Mouse (Mus musculus): Measurements from ENCODE around the gene Rassf5. TPM values are rescaled to one million over a fixed set of nuclear protein-coding genes. Genes with fewer than 3 reads are reported as not detected.

Gene Rassf5
- 0.98 and 1.1 TPM in 2 replicates for polyA plus RNA-seq (2016; fragmentation: Nextera tagmentation; extraction: Ambion mirVana)

GRCm38 (mm10) chr1:131245089-131245856 is at the start of gene Rassf5:
Rassf5 (minus strand) TSS chr1:131245258.
- Histone ChIP-seq H3K4me3 (replicated peaks) (peak within 1 kb of the TSS; percentile 68), H3K4me1 (peaks cover 24% of the 10 kb centered on the region), H3K27ac (no peak within 1 kb of the TSS), H3K4me2 (peak within 1 kb of the TSS; percentile 90), H3K36me3 (replicated peaks) (no peaks in the 10 kb centered on the region), H3K9ac (peak within 1 kb of the TSS; percentile 65), H3K27me3 (peaks cover 64% of the 10 kb centered on the region), H3K9me3 (no peaks in the 10 kb centered on the region)
- under 1% methylated on average over 57 of the region's 60 CpGs for WGBS
- peak; percentile 69 for ATAC-seq (ENCODE audit: low FRiP score)

GRCm38 (mm10) chr1:131293922-131294250 is 48.8 kb upstream of the Rassf5 start:
- Histone ChIP-seq H3K27ac (no peak overlapping the region), H3K36me3 (replicated peaks) (peaks cover 57% of the 10 kb centered on the region)

GRCm38 (mm10) chr1:131293221-131293921 is 48.3 kb upstream of the Rassf5 start:
- H3K36me3 ChIP-seq (replicated peaks), result peaks cover 60% of the 10 kb centered on the region
- H3K4me3 ChIP-seq (replicated peaks), result no peak overlapping the region
- no peak for ATAC-seq (ENCODE audit: low FRiP score)
- H3K9me3 ChIP-seq, result no peaks in the 10 kb centered on the region
- peaks cover 3% of the 10 kb centered on the region; the same call in 1 of the 2 replicates for H3K4me1 ChIP-seq
- 91% methylated on average over 4 of the region's 4 CpGs for WGBS
- H3K9ac ChIP-seq, result no peak overlapping the region
- H3K27ac ChIP-seq, result no peak overlapping the region
- H3K4me2 ChIP-seq, result no peak overlapping the region
- no peaks in the 10 kb centered on the region for H3K27me3 ChIP-seq

More at GRCm38 (mm10) chr1:131293922-131294250, 48.8 kb upstream of the Rassf5 start:
- no peaks in the 10 kb centered on the region for H3K9me3 ChIP-seq
- no peak overlapping the region for H3K9ac ChIP-seq
- H3K4me1 ChIP-seq, result peaks cover 3% of the 10 kb centered on the region; the same call in 1 of the 2 replicates
- WGBS, result 96% methylated on average over 2 of the region's 2 CpGs
- H3K4me2 ChIP-seq, result no peak overlapping the region
- H3K4me3 ChIP-seq (replicated peaks), result no peak overlapping the region
- no peak for ATAC-seq (ENCODE audit: low FRiP score)
- H3K27me3 ChIP-seq, result no peaks in the 10 kb centered on the region

GRCm38 (mm10) chr1:131290648-131291047 is 45.6 kb upstream of the Rassf5 start:
- Histone ChIP-seq H3K4me3 (replicated peaks) (no peak overlapping the region), H3K36me3 (replicated peaks) (peaks cover 48% of the 10 kb centered on the region), H3K27ac (no peak overlapping the region), H3K9ac (no peak overlapping the region), H3K4me1 (peaks cover 3% of the 10 kb centered on the region; the same call in 1 of the 2 replicates), H3K27me3 (no peaks in the 10 kb centered on the region), H3K4me2 (no peak overlapping the region), H3K9me3 (no peaks in the 10 kb centered on the region)
- WGBS, result 33% methylated on average over 2 of the region's 2 CpGs
- ATAC-seq (ENCODE audit: low FRiP score), result peak; percentile 54

GRCm38 (mm10) chr1:131288938-131289337 is 43.9 kb upstream of the Rassf5 start:
- Histone ChIP-seq H3K4me1 (no peaks in the 10 kb centered on the region), H3K4me3 (replicated peaks) (no peak overlapping the region), H3K9me3 (no peaks in the 10 kb centered on the region), H3K36me3 (replicated peaks) (peaks cover 38% of the 10 kb centered on the region), H3K27me3 (no peaks in the 10 kb centered on the region), H3K27ac (no peak overlapping the region), H3K9ac (no peak overlapping the region), H3K4me2 (no peak overlapping the region)
- no peak for ATAC-seq (ENCODE audit: low FRiP score)
- 86% methylated on average over 6 of the region's 6 CpGs for WGBS

- Histone ChIP-seq H3K4me2 (no peak overlapping the region), H3K27me3 (no peaks in the 10 kb centered on the region), H3K4me1 (no peaks in the 10 kb centered on the region), H3K36me3 (replicated peaks) (peaks cover 30% of the 10 kb centered on the region), H3K9me3 (no peaks in the 10 kb centered on the region), H3K9ac (no peak overlapping the region), H3K4me3 (replicated peaks) (no peak overlapping the region), H3K27ac (no peak overlapping the region)
- WGBS, result 68% methylated on average over 2 of the region's 2 CpGs
- ATAC-seq (ENCODE audit: low FRiP score), result no peak
These were observed 42.2 kb upstream of the Rassf5 start for GRCm38 (mm10) chr1:131287267-131287666.

GRCm38 (mm10) chr1:131286803-131287202 is 41.7 kb upstream of the Rassf5 start:
- Histone ChIP-seq H3K27ac (no peak overlapping the region), H3K27me3 (no peaks in the 10 kb centered on the region), H3K4me3 (replicated peaks) (no peak overlapping the region), H3K9me3 (no peaks in the 10 kb centered on the region), H3K4me2 (no peak overlapping the region), H3K4me1 (no peaks in the 10 kb centered on the region), H3K36me3 (replicated peaks) (peaks cover 25% of the 10 kb centered on the region), H3K9ac (no peak overlapping the region)
- 85% methylated on average over 5 of the region's 5 CpGs for WGBS
- no peak for ATAC-seq (ENCODE audit: low FRiP score)

GRCm38 (mm10) chr1:131284616-131285015 is 39.6 kb upstream of the Rassf5 start:
- no peak overlapping the region for H3K9ac ChIP-seq
- no peak overlapping the region for H3K4me3 ChIP-seq (replicated peaks)
- peaks cover 22% of the 10 kb centered on the region for H3K36me3 ChIP-seq (replicated peaks)
- H3K27me3 ChIP-seq, result no peaks in the 10 kb centered on the region
- ATAC-seq (ENCODE audit: low FRiP score), result no peak
- 82% methylated on average over 4 of the region's 4 CpGs for WGBS
- no peaks in the 10 kb centered on the region for H3K4me1 ChIP-seq
- H3K4me2 ChIP-seq, result no peak overlapping the region
- no peak overlapping the region for H3K27ac ChIP-seq
- no peaks in the 10 kb centered on the region for H3K9me3 ChIP-seq

- ATAC-seq (ENCODE audit: low FRiP score), result no peak
- no peaks in the 10 kb centered on the region for H3K4me1 ChIP-seq
- H3K4me3 ChIP-seq (replicated peaks), result no peak overlapping the region
- H3K36me3 ChIP-seq (replicated peaks), result peaks cover 18% of the 10 kb centered on the region
- no peak overlapping the region for H3K4me2 ChIP-seq
- no peaks in the 10 kb centered on the region for H3K27me3 ChIP-seq
- no peak overlapping the region for H3K9ac ChIP-seq
- H3K9me3 ChIP-seq, result no peaks in the 10 kb centered on the region
- no peak overlapping the region for H3K27ac ChIP-seq
- whole genome bisulfite sequencing, result 87% methylated on average over 1 of the region's 1 CpGs
These were observed 39.1 kb upstream of the Rassf5 start for GRCm38 (mm10) chr1:131284167-131284566.

GRCm38 (mm10) chr1:131281731-131282130 is 36.7 kb upstream of the Rassf5 start:
- Histone ChIP-seq H3K9ac (no peak overlapping the region), H3K4me3 (replicated peaks) (no peak overlapping the region), H3K36me3 (replicated peaks) (0 out of 2 replicates have a peak, but pooled peaks cover 5% of the 10 kb centered on the region), H3K4me1 (no peaks in the 10 kb centered on the region), H3K27me3 (no peaks in the 10 kb centered on the region), H3K4me2 (no peak overlapping the region), H3K27ac (no peak overlapping the region), H3K9me3 (no peaks in the 10 kb centered on the region)
- 69% methylated on average over 4 of the region's 4 CpGs for WGBS
- ATAC-seq (ENCODE audit: low FRiP score), result no peak

GRCm38 (mm10) chr1:131280280-131280679 is 35.2 kb upstream of the Rassf5 start:
- H3K9me3 ChIP-seq, result no peaks in the 10 kb centered on the region
- no peak overlapping the region for H3K4me3 ChIP-seq (replicated peaks)
- H3K27me3 ChIP-seq, result no peaks in the 10 kb centered on the region
- 64% methylated on average over 3 of the region's 3 CpGs for WGBS
- H3K27ac ChIP-seq, result no peak overlapping the region
- H3K4me2 ChIP-seq, result no peak overlapping the region
- H3K9ac ChIP-seq, result no peak overlapping the region
- no peak for ATAC-seq (ENCODE audit: low FRiP score)
- H3K4me1 ChIP-seq, result no peaks in the 10 kb centered on the region; the same call in 1 of the 2 replicates
- no peaks in the 10 kb centered on the region for H3K36me3 ChIP-seq (replicated peaks)

- 59% methylated on average over 4 of the region's 4 CpGs for WGBS
- H3K27me3 ChIP-seq, result no peaks in the 10 kb centered on the region; the same call in 1 of the 2 replicates
- H3K27ac ChIP-seq, result no peak within 1 kb of the TSS
- no peak within 1 kb of the TSS for H3K4me3 ChIP-seq (replicated peaks)
- H3K9ac ChIP-seq, result no peak within 1 kb of the TSS
- H3K36me3 ChIP-seq (replicated peaks), result no peaks in the 10 kb centered on the region
- H3K4me1 ChIP-seq, result no peaks in the 10 kb centered on the region; the same call in 1 of the 2 replicates
- no peak for ATAC-seq (ENCODE audit: low FRiP score)
- H3K9me3 ChIP-seq, result no peaks in the 10 kb centered on the region
- H3K4me2 ChIP-seq, result no peak within 1 kb of the TSS
These were observed 34.4 kb upstream of the Rassf5 start, which contains the start of gene Ikbke for GRCm38 (mm10) chr1:131279456-131279776. Ikbke (minus strand) TSS chr1:131279606.

Measured in forebrain, embryonic 12.5 days (tissue).